Mouse (Mus musculus) ES-Bruce4 (cell line): ENCODE results near the gene Neo1. TPM values are rescaled to one million over a fixed set of nuclear protein-coding genes. Genes with fewer than 3 reads are reported as not detected.

ENCODE experiments used
- H3K27ac ChIP-seq: 2 replicates; pipeline ENCODE4 v1.5.1; 2012; ENCODE audit warnings: low read length, inconsistent platforms; ENCODE audit not compliant: insufficient read depth
- H3K27me3 ChIP-seq: 2 replicates; pipeline ENCODE4 v1.6.1; 2012; ENCODE audit warnings: mild to moderate bottlenecking, low read length, inconsistent platforms; ENCODE audit not compliant: control insufficient read depth, poor library complexity, insufficient read depth, severe bottlenecking
- H3K36me3 ChIP-seq: 2 replicates; pipeline ENCODE4 v1.6.1; 2012; ENCODE audit warnings: inconsistent platforms, mild to moderate bottlenecking, low read length, moderate library complexity; ENCODE audit not compliant: control insufficient read depth, poor library complexity, insufficient read depth, severe bottlenecking
- H3K4me1 ChIP-seq: one replicate; pipeline ENCODE4 v1.8.1; 2011; ENCODE audit warnings: low read length; ENCODE audit not compliant: control insufficient read depth, insufficient read depth
- H3K4me3 ChIP-seq: 2 replicates; pipeline ENCODE4 v1.5.1; 2011; ENCODE audit warnings: low read depth, mild to moderate bottlenecking, low read length
- H3K9ac ChIP-seq: 2 replicates; pipeline ENCODE4 v1.6.1; 2012; ENCODE audit warnings: low read depth, mild to moderate bottlenecking, inconsistent platforms; ENCODE audit not compliant: poor library complexity, severe bottlenecking
- H3K9me3 ChIP-seq: replicated peaks from 2 replicates; pipeline ENCODE4 v1.6.1; 2012; ENCODE audit warnings: mild to moderate bottlenecking, low read length, inconsistent platforms; ENCODE audit not compliant: control insufficient read depth, poor library complexity, insufficient read depth, severe bottlenecking
- CTCF ChIP-seq: IDR thresholded peaks from one replicate; pipeline ENCODE4 v1.8.1; 2011; ENCODE audit warnings: low read depth, low read length
- EP300 ChIP-seq: IDR thresholded peaks from 2 replicates; pipeline ENCODE4 v1.6.1; 2011; ENCODE audit warnings: low read depth, low read length; ENCODE audit not compliant: insufficient read depth
- POLR2A ChIP-seq: IDR thresholded peaks from one replicate; pipeline ENCODE4 v1.8.1; 2011; ENCODE audit warnings: low read length; ENCODE audit not compliant: insufficient read depth
- polyA plus RNA-seq: library from polyadenylated mRNA; stranded (reverse); fragments of >200 nt; gene quantifications from 2 replicates; pipeline ENCODE4 v1.2.4, GENCODE M21; 2011; ENCODE audit warnings: low read depth; ENCODE audit not compliant: missing spikeins, insufficient read depth, insufficient read length

Gene Neo1
- 27.3 and 28.1 TPM in 2 replicates for polyA plus RNA-seq

- Histone ChIP-seq H3K27ac (peak within 1 kb of the TSS; percentile 72), H3K27me3 (no peaks in the 10 kb centered on the region), H3K4me1 (peaks cover 2% of the 10 kb centered on the region), H3K4me3 (peak within 1 kb of the TSS; percentile 75), H3K9ac (peak within 1 kb of the TSS; percentile 95), H3K9me3 (no peaks in the 10 kb centered on the region), H3K36me3 (no peaks in the 10 kb centered on the region)
- TF ChIP-seq EP300 (no peak), CTCF (no peak), POLR2A (no peak)
Observed at GRCm38 (mm10) chr9:59036159-59036731, at the start of gene Neo1. Gene Neo1 (minus strand): TSS chr9:59036441.

GRCm38 (mm10) chr9:59075632-59076031, 39.4 kb upstream of the Neo1 start:
- TF ChIP-seq POLR2A (no peak), EP300 (no peak)
- no peaks in the 10 kb centered on the region for H3K27me3 ChIP-seq

DNA sequence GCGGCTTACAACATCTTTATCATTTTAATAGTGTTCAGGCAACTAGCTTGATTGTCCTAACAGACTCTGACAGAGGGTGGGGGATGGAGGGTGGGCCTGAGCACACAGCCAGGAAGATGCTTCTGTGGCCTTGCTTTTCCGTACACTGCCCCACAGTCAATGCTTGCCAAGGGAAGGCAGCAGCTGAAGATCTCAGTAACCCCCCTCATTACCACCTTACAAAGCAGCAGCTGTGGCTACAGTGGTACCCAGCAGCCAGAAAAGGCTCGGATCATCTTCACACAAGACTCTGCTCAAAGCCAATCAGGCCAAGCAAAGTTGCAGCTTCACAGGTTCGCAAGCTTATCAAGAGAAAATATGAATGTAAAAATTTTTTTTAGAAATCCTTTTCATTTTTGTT, 37.6 kb upstream of the Neo1 start:
- Histone ChIP-seq H3K27ac (no peak overlapping the region), H3K4me3 (no peak overlapping the region), H3K9ac (no peak overlapping the region), H3K9me3 (no peaks in the 10 kb centered on the region), H3K36me3 (no peaks in the 10 kb centered on the region), H3K27me3 (no peaks in the 10 kb centered on the region), H3K4me1 (no peaks in the 10 kb centered on the region)
- TF ChIP-seq POLR2A (no peak), EP300 (no peak), CTCF (no peak)

More at GRCm38 (mm10) chr9:59075632-59076031, 39.4 kb upstream of the Neo1 start:
- Histone ChIP-seq H3K4me3 (no peak overlapping the region), H3K27ac (no peak overlapping the region), H3K4me1 (no peaks in the 10 kb centered on the region), H3K36me3 (no peaks in the 10 kb centered on the region), H3K9ac (no peak overlapping the region), H3K9me3 (no peaks in the 10 kb centered on the region)

DNA sequence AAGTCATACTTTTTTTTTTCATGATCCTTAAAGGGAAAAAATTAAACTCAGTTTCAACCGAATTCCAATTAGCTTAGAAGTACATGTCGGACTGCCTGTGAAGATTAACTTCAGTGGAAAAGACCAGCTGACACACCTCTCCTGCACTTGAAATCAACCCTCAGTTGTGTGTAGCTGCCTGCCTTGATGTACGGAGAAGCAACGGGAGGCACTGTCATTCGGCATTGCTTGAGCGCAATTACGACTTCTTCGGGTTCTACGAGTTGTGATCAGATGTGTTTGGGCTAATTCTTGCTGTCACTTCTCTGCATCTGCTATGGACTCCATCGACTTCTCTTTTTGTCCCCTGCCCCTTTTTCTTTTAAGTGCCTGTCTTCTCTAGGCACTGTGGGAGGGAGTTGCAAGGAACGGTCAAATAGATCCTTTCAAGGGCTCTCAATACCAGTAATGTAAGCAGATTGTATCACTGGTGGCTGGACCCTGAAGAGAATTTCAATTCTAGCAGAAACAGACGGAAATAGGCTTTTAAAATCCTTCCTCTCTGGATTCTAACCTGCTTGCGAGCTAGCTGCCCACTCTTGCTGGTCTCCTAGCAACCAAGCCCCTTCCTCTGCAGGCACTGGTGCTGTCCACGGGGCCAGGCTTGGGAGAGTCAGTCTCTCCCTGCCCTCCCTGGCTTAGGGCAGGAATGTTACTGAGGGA, 36.0 kb upstream of the Neo1 start:
- TF ChIP-seq CTCF (no peak), EP300 (no peak), POLR2A (no peak)
- Histone ChIP-seq H3K9ac (no peak overlapping the region), H3K9me3 (no peaks in the 10 kb centered on the region), H3K27me3 (no peaks in the 10 kb centered on the region), H3K4me1 (no peaks in the 10 kb centered on the region), H3K36me3 (no peaks in the 10 kb centered on the region), H3K4me3 (no peak overlapping the region), H3K27ac (no peak overlapping the region)

- Histone ChIP-seq H3K9me3 (no peaks in the 10 kb centered on the region), H3K27ac (no peak overlapping the region), H3K4me1 (no peaks in the 10 kb centered on the region), H3K4me3 (no peak overlapping the region), H3K27me3 (no peaks in the 10 kb centered on the region), H3K36me3 (no peaks in the 10 kb centered on the region), H3K9ac (no peak overlapping the region)
- TF ChIP-seq POLR2A (no peak), EP300 (no peak), CTCF (no peak)
Observed at GRCm38 (mm10) chr9:59071220-59071977, 35.2 kb upstream of the Neo1 start.
